Mouse (Mus musculus) heart, postnatal 0 days (tissue): ENCODE results near the gene 9530068E07Rik. TPM values are rescaled to one million over a fixed set of nuclear protein-coding genes. Genes with fewer than 3 reads are reported as not detected.

Experiments
- ATAC-seq: fragments of 200-750 bp; cut with Nextera tagmentation; 2 replicates; pipeline ENCODE4 v1.8.0; 2017; ENCODE audit warnings: low read depth, moderate number of reproducible peaks, moderate library complexity; ENCODE audit not compliant: insufficient read depth
- DNase-seq: peaks from one replicate; pipeline ENCODE4 v3.0.0-alpha.2; 2016; ENCODE audit warnings: low spot score
- H3K27ac ChIP-seq: fragments of 300-500 bp; sonication (generic); 2 replicates; pipeline ENCODE4 v1.5.1; 2014; ENCODE audit warnings: low read depth, mild to moderate bottlenecking
- H3K27me3 ChIP-seq: fragments of 300-500 bp; sonication (generic); 2 replicates; pipeline ENCODE4 v1.6.1; 2014; ENCODE audit warnings: low read length, mixed read lengths; ENCODE audit not compliant: control insufficient read depth, insufficient read depth
- H3K36me3 ChIP-seq: fragments of 300-500 bp; sonication (generic); replicated peaks from 2 replicates; pipeline ENCODE4 v1.6.1; 2014; ENCODE audit warnings: low read length, mixed read lengths; ENCODE audit not compliant: control insufficient read depth, insufficient read depth
- H3K4me1 ChIP-seq: fragments of 300-500 bp; sonication (generic); 2 replicates; pipeline ENCODE4 v1.6.1; 2014; ENCODE audit warnings: antibody characterized with exemption; ENCODE audit not compliant: control insufficient read depth, insufficient read depth
- H3K4me2 ChIP-seq: fragments of 300-500 bp; sonication (generic); 2 replicates; pipeline ENCODE4 v1.6.1; 2014; ENCODE audit warnings: low read depth, mild to moderate bottlenecking, low read length, moderate library complexity
- H3K4me3 ChIP-seq: fragments of 300-500 bp; sonication (generic); 2 replicates; pipeline ENCODE4 v1.5.1; 2014; ENCODE audit warnings: low read depth, low read length
- H3K9ac ChIP-seq: fragments of 300-500 bp; sonication (generic); replicated peaks from 2 replicates; pipeline ENCODE4 v1.6.1; 2014; ENCODE audit warnings: low read depth, low read length, mixed read lengths
- H3K9me3 ChIP-seq: fragments of 300-500 bp; sonication (generic); replicated peaks from 2 replicates; pipeline ENCODE4 v1.6.1; 2016; ENCODE audit warnings: low read length; ENCODE audit not compliant: control insufficient read depth
- CTCF ChIP-seq: IDR thresholded peaks from 2 replicates; pipeline ENCODE4 v1.5.1; 2016; ENCODE audit warnings: antibody characterized with exemption, control low read depth, low read depth
- EP300 ChIP-seq: IDR thresholded peaks from 2 replicates; pipeline ENCODE4 v1.6.1; 2016; ENCODE audit warnings: antibody characterized with exemption, low read depth
- WGBS: fragments of 180-500 bp; shearing (Covaris S2); extraction: QIAGEN DNeasy Blood & Tissue Kit; methylation state at CpG from one replicate; pipeline ENCODE4 v1.1.7; 2014; 5-methylcytosine and 5-hydroxymethylcytosine counted together
- polyA plus RNA-seq: library from polyadenylated mRNA; unstranded; fragments of >200 nt; fragmentation: Nextera tagmentation; extraction: Ambion mirVana; gene quantifications from 2 replicates; pipeline ENCODE4 v1.2.1, GENCODE M21; 2015
- total RNA-seq: library from RNA; depleted of rRNA; stranded (reverse); fragments of >200 nt; gene quantifications from 2 replicates; pipeline ENCODE4 v1.2.3, GENCODE M21; 2014; ENCODE audit warnings: low replicate concordance; rRNA removed

9530068E07Rik gene
- total RNA-seq (149 and 200 TPM in 2 replicates), polyA plus RNA-seq (133 and 134 TPM in 2 replicates)

GRCm38 (mm10) chr11:52395940-52396596 lies at the start of gene 9530068E07Rik:
Gene 9530068E07Rik, plus strand, starts transcription at chr11:52396428.
- Histone ChIP-seq H3K4me2 (peak within 1 kb of the TSS; percentile 73), H3K36me3 (no peaks in the 10 kb centered on the region), H3K27ac (peak within 1 kb of the TSS; percentile 95), H3K9ac (peak within 1 kb of the TSS; percentile 96), H3K4me1 (0 out of 2 replicates have a peak, but pooled peaks cover 5% of the 10 kb centered on the region), H3K4me3 (peak within 1 kb of the TSS; percentile 89), H3K9me3 (no peaks in the 10 kb centered on the region), H3K27me3 (no peaks in the 10 kb centered on the region)
- DNase-seq (peak; percentile 97), ATAC-seq (peak; percentile 94)
- 1% methylated on average over 38 of the region's 38 CpGs for WGBS
- TF ChIP-seq EP300 (no peak), CTCF (no peak)

- Histone ChIP-seq H3K4me3 (peak overlapping the region; percentile 21), H3K36me3 (no peaks in the 10 kb centered on the region), H3K27me3 (no peaks in the 10 kb centered on the region), H3K9me3 (no peaks in the 10 kb centered on the region), H3K4me1 (peaks cover 10% of the 10 kb centered on the region), H3K27ac (peak overlapping the region; percentile 14; the same call in 1 of the 2 replicates), H3K4me2 (peak overlapping the region; percentile 52), H3K9ac (no peak overlapping the region)
- peak; percentile 56; the same call in 1 of the 2 replicates for ATAC-seq
- TF ChIP-seq CTCF: no peak
- TF ChIP-seq EP300: no peak
- peak; percentile 67 for DNase-seq
- 4% methylated on average over 12 of the region's 12 CpGs for WGBS
Measured at GRCm38 (mm10) chr11:52346635-52347005, 49.6 kb upstream of the 9530068E07Rik start.

- Histone ChIP-seq H3K27me3 (no peaks in the 10 kb centered on the region), H3K9me3 (no peaks in the 10 kb centered on the region), H3K27ac (no peak overlapping the region), H3K9ac (no peak overlapping the region), H3K4me2 (no peak overlapping the region), H3K36me3 (no peaks in the 10 kb centered on the region), H3K4me3 (no peak overlapping the region), H3K4me1 (peaks cover 10% of the 10 kb centered on the region)
- TF ChIP-seq EP300 (no peak), CTCF (no peak)
- DNase-seq: no peak
- 73% methylated on average over 4 of the region's 4 CpGs for WGBS
- ATAC-seq: no peak
Measured at GRCm38 (mm10) chr11:52348156-52348555, 48.1 kb upstream of the 9530068E07Rik start.

- peaks cover 10% of the 10 kb centered on the region for H3K4me1 ChIP-seq
- WGBS: 60% methylated on average over 3 of the region's 3 CpGs
- no peak overlapping the region for H3K4me2 ChIP-seq
- H3K9ac ChIP-seq: no peak overlapping the region
- no peaks in the 10 kb centered on the region for H3K9me3 ChIP-seq
- TF ChIP-seq CTCF (peak; percentile 20), EP300 (no peak)
- no peak for ATAC-seq
- DNase-seq: no peak
- H3K4me3 ChIP-seq: no peak overlapping the region
- no peak overlapping the region for H3K27ac ChIP-seq
- H3K36me3 ChIP-seq: no peaks in the 10 kb centered on the region
- no peaks in the 10 kb centered on the region for H3K27me3 ChIP-seq
Measured at GRCm38 (mm10) chr11:52348724-52349123, 47.5 kb upstream of the 9530068E07Rik start.

- Histone ChIP-seq H3K4me1 (peaks cover 10% of the 10 kb centered on the region), H3K27me3 (no peaks in the 10 kb centered on the region), H3K27ac (no peak overlapping the region), H3K4me3 (no peak overlapping the region), H3K36me3 (no peaks in the 10 kb centered on the region), H3K4me2 (no peak overlapping the region), H3K9ac (no peak overlapping the region), H3K9me3 (no peaks in the 10 kb centered on the region)
- peak; percentile 81 for DNase-seq
- 3% methylated on average over 9 of the region's 9 CpGs for WGBS
- ATAC-seq: peak; percentile 67
- TF ChIP-seq CTCF: peak; percentile 40
- TF ChIP-seq EP300: no peak
Measured at GRCm38 (mm10) chr11:52350924-52351323, 45.3 kb upstream of the 9530068E07Rik start.

GRCm38 (mm10) chr11:52352271-52352670 lies 44.0 kb upstream of the 9530068E07Rik start:
- ATAC-seq (no peak), DNase-seq (no peak)
- Histone ChIP-seq H3K36me3 (no peaks in the 10 kb centered on the region), H3K27me3 (no peaks in the 10 kb centered on the region), H3K9ac (no peak overlapping the region), H3K27ac (no peak overlapping the region), H3K9me3 (no peaks in the 10 kb centered on the region), H3K4me1 (peaks cover 5% of the 10 kb centered on the region; the same call in 1 of the 2 replicates), H3K4me2 (no peak overlapping the region), H3K4me3 (no peak overlapping the region)
- TF ChIP-seq CTCF: no peak
- TF ChIP-seq EP300: no peak
- 90% methylated on average over 3 of the region's 3 CpGs for WGBS
